Mouse (Mus musculus) forebrain, embryonic 15.5 days (tissue): ENCODE measurements around the gene Tex19.2. TPM values are rescaled to one million over a fixed set of nuclear protein-coding genes. Genes with fewer than 3 reads are reported as not detected.
"Not testable (repeated sequence)": the region's sequence is repeated elsewhere in the genome, so short reads cannot be mapped to it uniquely, and the experiment has no call there.

Experiments
- ATAC-seq: fragments of 200-750 bp; cut with Nextera tagmentation; replicated peaks from 2 replicates; pipeline ENCODE4 v1.8.0; 2017; ENCODE audit warnings: mild to moderate bottlenecking, moderate TSS enrichment, moderate library complexity
- H3K27ac ChIP-seq: fragments of 300-500 bp; sonication (generic); replicated peaks from 2 replicates; pipeline ENCODE4 v1.5.1; 2015; ENCODE audit warnings: mild to moderate bottlenecking, inconsistent platforms
- H3K27me3 ChIP-seq: fragments of 300-500 bp; sonication (generic); 2 replicates; pipeline ENCODE4 v1.6.1; 2015; ENCODE audit warnings: inconsistent platforms
- H3K36me3 ChIP-seq: fragments of 300-500 bp; sonication (generic); 2 replicates; pipeline ENCODE4 v1.6.1; 2015; ENCODE audit warnings: mild to moderate bottlenecking, inconsistent platforms
- H3K4me1 ChIP-seq: fragments of 300-500 bp; sonication (generic); 2 replicates; pipeline ENCODE4 v1.6.1; 2015; ENCODE audit warnings: inconsistent platforms
- H3K4me2 ChIP-seq: fragments of 300-500 bp; sonication (generic); replicated peaks from 2 replicates; pipeline ENCODE4 v1.6.1; 2015; ENCODE audit warnings: mild to moderate bottlenecking, inconsistent platforms
- H3K4me3 ChIP-seq: fragments of 300-500 bp; sonication (generic); 2 replicates; pipeline ENCODE4 v1.5.1; 2015; ENCODE audit warnings: mild to moderate bottlenecking, inconsistent platforms
- H3K9ac ChIP-seq: fragments of 300-500 bp; sonication (generic); replicated peaks from 2 replicates; pipeline ENCODE4 v1.6.1; 2015; ENCODE audit warnings: mild to moderate bottlenecking, inconsistent platforms
- H3K9me3 ChIP-seq: fragments of 300-500 bp; sonication (generic); 2 replicates; pipeline ENCODE4 v1.6.1; 2016; ENCODE audit warnings: inconsistent platforms
- WGBS: fragments of 180-500 bp; shearing (Covaris S2); methylation state at CpG from one replicate; pipeline ENCODE4 v1.1.7; 2015; ENCODE audit warnings: mixed read lengths; 5-methylcytosine and 5-hydroxymethylcytosine counted together
- polyA plus RNA-seq: library from polyadenylated mRNA; unstranded; fragments of >200 nt; fragmentation: Nextera tagmentation; extraction: Ambion mirVana; gene quantifications from 2 replicates; pipeline ENCODE4 v1.2.1, GENCODE M21; 2015

The Tex19.2 gene
- polyA plus RNA-seq, 1 experiment from 2014 or later: not detected

DNA sequence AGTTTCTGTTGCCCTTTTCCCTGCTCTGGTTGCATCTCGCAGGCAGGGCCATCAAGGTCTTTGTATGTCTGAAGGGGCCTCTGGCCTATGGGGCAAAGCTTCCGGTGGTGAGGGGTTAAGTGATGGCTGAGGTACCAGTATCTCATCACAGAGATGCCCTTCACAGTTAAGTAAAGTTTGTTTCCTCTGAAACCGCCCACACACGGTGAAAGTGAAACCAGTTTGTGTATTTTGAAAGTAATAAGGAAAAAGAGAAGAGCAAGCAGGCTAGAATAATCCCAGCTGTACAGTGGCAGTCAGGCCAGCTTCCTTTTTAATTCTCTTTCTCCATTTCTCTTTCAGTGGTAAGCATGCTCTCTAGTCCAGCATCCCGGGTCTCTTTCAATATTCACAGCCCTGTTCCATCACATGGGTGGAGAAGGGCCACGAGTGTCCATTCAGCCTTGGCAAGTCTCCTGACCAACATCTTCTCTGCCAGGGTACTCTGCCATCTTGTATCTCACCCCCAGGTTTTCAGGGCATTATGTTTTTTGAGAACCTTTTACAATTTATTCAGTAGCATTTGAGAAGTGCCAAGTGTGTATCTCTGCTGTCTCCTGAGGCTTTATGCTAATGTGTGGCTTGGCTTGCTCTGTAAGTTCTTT lies 35.5 kb downstream of the Tex19.2 start:
- Histone ChIP-seq H3K9ac (no peak overlapping the region), H3K9me3 (no peaks in the 10 kb centered on the region), H3K4me1 (no peaks in the 10 kb centered on the region), H3K27ac (no peak overlapping the region), H3K4me3 (no peak overlapping the region), H3K36me3 (no peaks in the 10 kb centered on the region), H3K4me2 (no peak overlapping the region), H3K27me3 (no peaks in the 10 kb centered on the region)
- ATAC-seq: no peak
- 83% methylated on average over 6 of the region's 6 CpGs for WGBS

DNA sequence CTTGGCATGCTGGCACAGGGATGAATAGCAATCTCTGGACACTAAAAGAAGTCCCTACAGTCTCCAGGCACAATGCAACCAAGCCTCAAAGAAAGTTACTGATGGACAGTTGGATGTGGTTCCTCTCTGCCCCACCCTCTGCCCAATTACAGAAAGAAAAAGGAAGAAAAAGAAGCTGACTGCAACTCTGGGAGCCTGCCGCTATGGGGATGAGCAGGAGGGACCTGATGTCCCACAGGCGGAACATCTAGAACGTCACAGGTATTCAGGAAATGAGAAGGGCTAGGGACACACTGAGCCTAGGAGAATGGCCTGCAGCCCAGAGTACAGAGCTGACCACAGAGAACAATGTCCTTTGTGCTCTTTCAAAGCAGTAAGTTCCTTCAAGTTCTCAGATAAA lies 36.2 kb downstream of the Tex19.2 start:
- H3K9ac ChIP-seq: no peak overlapping the region
- H3K36me3 ChIP-seq: no peaks in the 10 kb centered on the region
- ATAC-seq: no peak
- no peak overlapping the region for H3K27ac ChIP-seq
- no peaks in the 10 kb centered on the region for H3K4me1 ChIP-seq
- H3K27me3 ChIP-seq: no peaks in the 10 kb centered on the region
- WGBS: 90% methylated on average over 3 of the region's 3 CpGs
- no peak overlapping the region for H3K4me2 ChIP-seq
- no peak overlapping the region for H3K4me3 ChIP-seq
- H3K9me3 ChIP-seq: no peaks in the 10 kb centered on the region

DNA sequence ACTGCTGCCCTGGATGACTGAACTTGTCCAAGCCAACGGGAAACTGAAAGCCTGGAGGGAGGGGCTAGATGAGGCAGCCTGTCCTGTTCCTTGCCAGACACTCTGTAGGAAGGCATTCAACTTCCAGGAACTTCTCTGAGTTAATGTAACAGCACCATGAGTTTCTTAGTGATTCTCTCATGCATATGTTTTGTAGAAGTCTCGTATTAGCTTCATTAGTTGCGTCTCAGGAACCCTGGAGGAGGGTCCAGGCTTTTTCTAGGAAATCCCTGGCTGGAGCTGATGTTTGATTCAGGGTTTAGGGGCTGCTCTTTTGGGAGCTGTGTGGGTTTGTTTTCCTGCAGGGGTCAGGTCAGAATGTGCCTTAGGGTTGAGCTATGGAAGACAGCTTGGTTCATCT lies 37.4 kb downstream of the Tex19.2 start, which contains the start of gene Sectm1a:
TSS of gene Sectm1a (minus strand) at position 101 of the 400 bp plus-strand sequence.
- Histone ChIP-seq H3K4me1 (no peaks in the 10 kb centered on the region), H3K4me2 (no peak within 1 kb of the TSS), H3K4me3 (no peak within 1 kb of the TSS), H3K27ac (no peak within 1 kb of the TSS), H3K9me3 (no peaks in the 10 kb centered on the region), H3K9ac (no peak within 1 kb of the TSS), H3K27me3 (no peaks in the 10 kb centered on the region), H3K36me3 (no peaks in the 10 kb centered on the region)
- ATAC-seq: no peak
- 72% methylated on average over 3 of the region's 3 CpGs for WGBS

- Histone ChIP-seq H3K27ac (no peak overlapping the region), H3K4me1 (no peaks in the 10 kb centered on the region), H3K36me3 (no peaks in the 10 kb centered on the region), H3K27me3 (no peaks in the 10 kb centered on the region), H3K9ac (no peak overlapping the region), H3K4me3 (no peak overlapping the region), H3K9me3 (no peaks in the 10 kb centered on the region), H3K4me2 (no peak overlapping the region)
- ATAC-seq: no peak
- WGBS: 90% methylated on average over 8 of the region's 8 CpGs
Observed at GRCm38 (mm10) chr11:121080330-121080729, 38.1 kb downstream of the Tex19.2 start.

DNA sequence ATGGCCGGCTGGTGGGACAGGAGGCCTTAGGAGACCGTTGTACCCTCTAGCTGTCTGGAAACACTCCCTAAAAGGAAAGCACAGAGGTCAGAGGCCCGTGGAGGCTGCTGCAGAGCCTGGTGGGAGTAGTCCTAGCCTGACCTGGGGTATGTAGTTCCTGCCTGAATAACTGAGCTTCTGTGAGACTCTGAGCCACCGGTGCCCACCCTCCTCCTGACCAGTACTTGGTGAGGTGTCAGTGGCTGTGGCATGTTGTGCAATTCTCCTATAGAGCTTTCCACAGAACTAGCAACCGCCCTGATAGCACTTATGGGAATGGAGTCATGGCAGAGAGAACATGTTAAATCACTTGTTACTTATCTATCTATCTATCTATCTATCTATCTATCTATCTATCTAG lies 42.8 kb downstream of the Tex19.2 start:
- Histone ChIP-seq H3K4me1 (no peaks in the 10 kb centered on the region), H3K9me3 (no peaks in the 10 kb centered on the region), H3K9ac (no peak overlapping the region), H3K27ac (no peak overlapping the region), H3K4me3 (no peak overlapping the region), H3K36me3 (no peaks in the 10 kb centered on the region), H3K4me2 (no peak overlapping the region), H3K27me3 (no peaks in the 10 kb centered on the region)
- WGBS: 78% methylated on average over 5 of the region's 5 CpGs
- no peak for ATAC-seq

GRCm38 (mm10) chr11:121069662-121070061 lies 48.8 kb downstream of the Tex19.2 start:
- not testable (repeated sequence) for ATAC-seq, H3K9ac ChIP-seq, H3K4me1 ChIP-seq, H3K36me3 ChIP-seq, H3K4me3 ChIP-seq, H3K27me3 ChIP-seq, H3K27ac ChIP-seq, H3K9me3 ChIP-seq, H3K4me2 ChIP-seq
- WGBS: 93% methylated on average over 12 of the region's 16 CpGs

GRCm38 (mm10) chr11:121067895-121068294 lies 50.6 kb downstream of the Tex19.2 start:
- Histone ChIP-seq H3K27me3 (no peaks in the 10 kb centered on the region), H3K4me2 (no peak overlapping the region), H3K9me3 (no peaks in the 10 kb centered on the region), H3K27ac (no peak overlapping the region), H3K9ac (no peak overlapping the region), H3K4me1 (no peaks in the 10 kb centered on the region), H3K4me3 (no peak overlapping the region), H3K36me3 (no peaks in the 10 kb centered on the region)
- ATAC-seq: no peak
- 97% methylated on average over 2 of the region's 2 CpGs for WGBS

Other genes starting within 250 kb of the Tex19.2 start
- gene Ccdc57, start 185.8 kb downstream of the Tex19.2 start, polyA plus RNA-seq: 6.7 and 7.0 TPM in 2 replicates
- 9.1 and 9.6 TPM in 2 replicates for gene Slc16a3, start 170.2 kb downstream of the Tex19.2 start, polyA plus RNA-seq
- gene Csnk1d, start 127.3 kb downstream of the Tex19.2 start, polyA plus RNA-seq: 145 and 157 TPM in 2 replicates
- gene Cd7, start 79.3 kb downstream of the Tex19.2 start, polyA plus RNA-seq: not detected in 2 replicates
- not detected in 2 replicates for gene Sectm1b, start 55.1 kb downstream of the Tex19.2 start, polyA plus RNA-seq
- gene Sectm1a, start 37.5 kb downstream of the Tex19.2 start, polyA plus RNA-seq: not detected in 2 replicates
- gene Tex19.1, start 27.5 kb upstream of the Tex19.2 start, polyA plus RNA-seq: not detected in 2 replicates
- 0.18 TPM in 1 of 2 replicates, not detected in the other for gene Uts2r, start 41.6 kb upstream of the Tex19.2 start, polyA plus RNA-seq
- 14.3 and 17.1 TPM in 2 replicates for gene Hexdc, start 85.8 kb upstream of the Tex19.2 start, polyA plus RNA-seq
- gene Ogfod3, start 86.0 kb upstream of the Tex19.2 start, polyA plus RNA-seq: 14.4 and 16.7 TPM in 2 replicates
- 40.4 and 44.3 TPM in 2 replicates for gene Cybc1, start 110.6 kb upstream of the Tex19.2 start, polyA plus RNA-seq
- 86.4 and 106 TPM in 2 replicates for gene Narf, start 118.6 kb upstream of the Tex19.2 start, polyA plus RNA-seq
- 14.2 and 14.6 TPM in 2 replicates for gene Foxk2, start 141.3 kb upstream of the Tex19.2 start, polyA plus RNA-seq
- gene Wdr45b, start 235.8 kb upstream of the Tex19.2 start, polyA plus RNA-seq: 86.2 and 87.0 TPM in 2 replicates